Comparison of ENCODE assay signal across 24 mouse cellular contexts in the genomic region with DNA sequence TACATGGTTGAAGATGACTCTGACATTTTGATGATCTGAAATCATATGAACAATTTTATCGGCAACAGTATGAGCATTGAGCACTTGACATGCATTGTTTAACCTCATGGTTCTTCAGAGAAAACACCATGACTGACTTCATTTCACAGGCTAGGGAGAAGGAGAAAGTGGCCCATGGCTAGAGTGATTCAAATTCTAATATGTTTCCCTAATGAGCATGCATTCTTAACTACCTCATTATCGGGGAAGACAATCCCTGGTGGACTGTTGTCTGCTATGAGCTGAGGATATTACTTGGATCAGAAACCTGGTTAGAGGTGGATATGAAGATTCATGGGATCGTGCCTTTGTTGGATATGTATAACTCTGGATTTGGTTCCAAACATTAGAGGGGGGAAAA.
A peak's percentile ranks its signal among the peaks of the same experiment; 100 is the strongest.
DNase-seq lines count a peak whose midpoint lies in the region; ATAC-seq and TF ChIP-seq lines count a peak whose summit lies in the region.
"Had no signal": no experiment of that assay in that cellular context is flagged by ENCODE, and none has a peak within 500 bp of the region (broad histone marks: within the 10 kb centered on the region; RNA-seq: fewer than 3 reads in every experiment).

No protein-coding gene starts in this region.

- TF ChIP-seq CTCF in hindbrain, postnatal 0 days (IDR thresholded peaks at IDR 0.05; ENCODE audit: low read depth) = no peak
- no peak for TF ChIP-seq CTCF in gastrocnemius, adult 2 months (IDR thresholded peaks at IDR 0.05)

- H3K27me3 ChIP-seq in hindbrain, embryonic 13.5 days = no peaks in the 10 kb centered on the region
- no peaks in the 10 kb centered on the region for H3K27me3 ChIP-seq in hindbrain, embryonic 11.5 days (ENCODE audit: control insufficient read depth, insufficient read depth, low read length)
- no peaks in the 10 kb centered on the region for H3K27me3 ChIP-seq in midbrain, embryonic 13.5 days
- no peaks in the 10 kb centered on the region for H3K27me3 ChIP-seq in midbrain, embryonic 14.5 days (ENCODE audit: control insufficient read depth, insufficient read depth, low read length)
- H3K27me3 ChIP-seq in hindbrain, postnatal 0 days (ENCODE audit: insufficient read depth, low read length) = no peaks in the 10 kb centered on the region
- H3K27me3 ChIP-seq: CH12.LX; forebrain, embryonic 13.5 days; hindbrain, embryonic 15.5 days had no signal

- WGBS in hindbrain, embryonic 13.5 days = 53% methylated on average over 3 of the region's 3 CpGs
- 83% methylated on average over 3 of the region's 3 CpGs for WGBS in hindbrain, embryonic 11.5 days
- WGBS in midbrain, embryonic 13.5 days = 76% methylated on average over 3 of the region's 3 CpGs
- 67% methylated on average over 3 of the region's 3 CpGs for WGBS in midbrain, embryonic 14.5 days
- WGBS in hindbrain, postnatal 0 days = 59% methylated on average over 3 of the region's 3 CpGs

- intact Hi-C loops in gastrocnemius, adult 2 months (cut with DNase I) = no loop called here

- H3K9ac ChIP-seq in hindbrain, embryonic 13.5 days = no peak overlapping the region
- no peak overlapping the region for H3K9ac ChIP-seq in hindbrain, embryonic 11.5 days (ENCODE audit: low read depth, low read length)
- no peak overlapping the region for H3K9ac ChIP-seq in midbrain, embryonic 13.5 days (replicated peaks)
- H3K9ac ChIP-seq in midbrain, embryonic 14.5 days (replicated peaks; ENCODE audit: low read length) = no peak overlapping the region
- no peak overlapping the region for H3K9ac ChIP-seq in hindbrain, postnatal 0 days (replicated peaks; ENCODE audit: low read length)
- H3K9ac ChIP-seq: forebrain, embryonic 13.5 days; hindbrain, embryonic 15.5 days had no signal

- no peaks in the 10 kb centered on the region for H3K36me3 ChIP-seq in hindbrain, embryonic 13.5 days
- H3K36me3 ChIP-seq in hindbrain, embryonic 11.5 days (ENCODE audit: control insufficient read depth, insufficient read depth, low read length) = no peaks in the 10 kb centered on the region
- H3K36me3 ChIP-seq in midbrain, embryonic 13.5 days = no peaks in the 10 kb centered on the region
- H3K36me3 ChIP-seq in midbrain, embryonic 14.5 days (ENCODE audit: control insufficient read depth, insufficient read depth, low read length) = no peaks in the 10 kb centered on the region
- H3K36me3 ChIP-seq in hindbrain, postnatal 0 days (ENCODE audit: insufficient read depth, low read length) = no peaks in the 10 kb centered on the region
- H3K36me3 ChIP-seq: forebrain, embryonic 10.5 days; G1E; hindbrain, embryonic 15.5 days had no signal

- H3K27ac ChIP-seq in hindbrain, embryonic 13.5 days = no peak overlapping the region
- no peak overlapping the region for H3K27ac ChIP-seq in hindbrain, embryonic 11.5 days (ENCODE audit: low read depth, low read length)
- H3K27ac ChIP-seq in midbrain, embryonic 13.5 days = no peak overlapping the region
- H3K27ac ChIP-seq in midbrain, embryonic 14.5 days (replicated peaks; ENCODE audit: low read depth, low read length) = no peak overlapping the region
- H3K27ac ChIP-seq in hindbrain, postnatal 0 days = no peak overlapping the region
- H3K27ac ChIP-seq in gastrocnemius, adult 2 months = no peak overlapping the region
- H3K27ac ChIP-seq: forebrain, embryonic 10.5 days; forebrain, embryonic 13.5 days; hindbrain, embryonic 15.5 days had no signal

- no peak overlapping the region for H3K4me2 ChIP-seq in hindbrain, embryonic 13.5 days
- H3K4me2 ChIP-seq in hindbrain, embryonic 11.5 days (replicated peaks; ENCODE audit: low read depth, low read length) = no peak overlapping the region
- H3K4me2 ChIP-seq in midbrain, embryonic 13.5 days (replicated peaks) = no peak overlapping the region
- H3K4me2 ChIP-seq in midbrain, embryonic 14.5 days (ENCODE audit: low read length) = no peak overlapping the region
- H3K4me2 ChIP-seq in hindbrain, postnatal 0 days (ENCODE audit: low read depth, low read length) = no peak overlapping the region
- H3K4me2 ChIP-seq: forebrain, embryonic 13.5 days; heart, embryonic 11.5 days; hindbrain, embryonic 15.5 days had no signal

- no peak for DNase-seq in hindbrain, embryonic 11.5 days (ENCODE audit: low spot score)
- no peak for DNase-seq in midbrain, embryonic 14.5 days
- peak; percentile 7 for DNase-seq in Muller cell, postnatal 12 days (ENCODE audit: inconsistent ontology term)
- DNase-seq in hindbrain, postnatal 0 days (ENCODE audit: low spot score) = no peak
- DNase-seq in gastrocnemius, adult 2 months = no peak
- DNase-seq: adrenal gland, adult 2 months; adrenal gland, postnatal 14 days; B cell, adult 2 months; cerebellum, adult 18-20 months; cerebellum, adult 9-10 months; cerebellum, postnatal 14 days; gastrocnemius, postnatal 14 days; heart, adult 11 months; heart, postnatal 36 days had no signal

- no peaks in the 10 kb centered on the region for H3K9me3 ChIP-seq in hindbrain, embryonic 13.5 days
- H3K9me3 ChIP-seq in hindbrain, embryonic 11.5 days (ENCODE audit: control insufficient read depth, low read length) = no peaks in the 10 kb centered on the region
- no peaks in the 10 kb centered on the region for H3K9me3 ChIP-seq in midbrain, embryonic 13.5 days
- no peaks in the 10 kb centered on the region for H3K9me3 ChIP-seq in midbrain, embryonic 14.5 days (ENCODE audit: control insufficient read depth, low read length)
- H3K9me3 ChIP-seq in hindbrain, postnatal 0 days (ENCODE audit: low read length) = no peaks in the 10 kb centered on the region
- H3K9me3 ChIP-seq: forebrain, embryonic 10.5 days; forebrain, embryonic 13.5 days; G1E; hindbrain, embryonic 15.5 days had no signal

- H3K4me1 ChIP-seq in hindbrain, embryonic 13.5 days (replicated peaks) = peaks cover 20% of the 10 kb centered on the region
- H3K4me1 ChIP-seq in hindbrain, embryonic 11.5 days (replicated peaks; ENCODE audit: control insufficient read depth, insufficient read depth, low read length) = no peaks in the 10 kb centered on the region
- H3K4me1 ChIP-seq in midbrain, embryonic 13.5 days (replicated peaks) = peaks cover 4% of the 10 kb centered on the region; the same call in 1 of the 2 replicates
- H3K4me1 ChIP-seq in midbrain, embryonic 14.5 days (ENCODE audit: control insufficient read depth, insufficient read depth, low read length) = peaks cover 8% of the 10 kb centered on the region; the same call in 1 of the 2 replicates
- H3K4me1 ChIP-seq in hindbrain, postnatal 0 days (ENCODE audit: insufficient read depth, low read length) = no peaks in the 10 kb centered on the region
- H3K4me1 ChIP-seq: forebrain, embryonic 10.5 days; hindbrain, embryonic 15.5 days had no signal

- no peak overlapping the region for H3K4me3 ChIP-seq in hindbrain, embryonic 13.5 days
- H3K4me3 ChIP-seq in hindbrain, embryonic 11.5 days (ENCODE audit: low read depth, low read length) = no peak overlapping the region
- H3K4me3 ChIP-seq in midbrain, embryonic 13.5 days (replicated peaks) = no peak overlapping the region
- no peak overlapping the region for H3K4me3 ChIP-seq in midbrain, embryonic 14.5 days (replicated peaks; ENCODE audit: low read depth, low read length)
- H3K4me3 ChIP-seq in hindbrain, postnatal 0 days (ENCODE audit: low read length) = no peak overlapping the region
- no peak overlapping the region for H3K4me3 ChIP-seq in gastrocnemius, adult 2 months
- H3K4me3 ChIP-seq: forebrain, embryonic 10.5 days; forebrain, embryonic 13.5 days; hindbrain, embryonic 15.5 days had no signal

- ATAC-seq in hindbrain, embryonic 13.5 days (ENCODE audit: low FRiP score) = peak; percentile 57
- no peak for ATAC-seq in hindbrain, embryonic 11.5 days (ENCODE audit: low FRiP score)
- 0 out of 2 replicates have a peak, but pooled peaks have one; percentile 20 for ATAC-seq in midbrain, embryonic 13.5 days
- no peak for ATAC-seq in midbrain, embryonic 14.5 days (ENCODE audit: low FRiP score, low TSS enrichment)
- ATAC-seq in hindbrain, postnatal 0 days = peak; percentile 38; the same call in 1 of the 2 replicates
- ATAC-seq: forebrain, embryonic 13.5 days; forebrain, embryonic 16.5 days; intestine, postnatal 0 days had no signal

Comparison
In these comparisons a context has a peak if more than half of its experiments do, and no peak if none do; other contexts are left out.
1. ATAC-seq: peak in hindbrain, embryonic 13.5 days (single experiment), midbrain, embryonic 13.5 days (single experiment) and hindbrain, postnatal 0 days (single experiment); none in hindbrain, embryonic 11.5 days (single experiment) and midbrain, embryonic 14.5 days (single experiment).